Mouse (Mus musculus): ENCODE results near the gene Dach2.
"Not testable (repeated sequence)": the region's sequence is repeated elsewhere in the genome, so short reads cannot be mapped to it uniquely, and the experiment has no call there.

Gene Dach2

DNA sequence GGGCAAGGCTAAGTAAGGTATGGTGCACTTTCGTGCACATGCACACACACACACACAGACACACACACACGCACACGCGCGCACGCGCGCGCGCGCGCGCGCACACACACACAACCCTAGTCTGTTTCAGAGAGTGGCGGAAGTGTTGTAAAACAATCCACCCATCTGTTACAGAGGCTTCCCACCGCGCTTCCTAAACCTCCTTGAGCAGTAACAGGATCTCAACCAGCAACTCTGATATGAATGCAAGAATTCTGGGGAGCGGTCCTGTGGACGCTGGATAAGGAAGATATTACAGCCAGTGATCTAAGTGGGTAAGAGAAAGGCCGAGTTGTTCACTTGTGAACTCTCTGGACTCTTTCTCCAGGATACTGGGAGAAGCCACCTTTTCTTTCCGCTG is at the start of gene Dach2:
Gene Dach2, plus strand, starts transcription at position 107 of the 400 bp plus-strand sequence.
- no peak for DNase-seq (ENCODE audit: low read depth, low spot score)

DNA sequence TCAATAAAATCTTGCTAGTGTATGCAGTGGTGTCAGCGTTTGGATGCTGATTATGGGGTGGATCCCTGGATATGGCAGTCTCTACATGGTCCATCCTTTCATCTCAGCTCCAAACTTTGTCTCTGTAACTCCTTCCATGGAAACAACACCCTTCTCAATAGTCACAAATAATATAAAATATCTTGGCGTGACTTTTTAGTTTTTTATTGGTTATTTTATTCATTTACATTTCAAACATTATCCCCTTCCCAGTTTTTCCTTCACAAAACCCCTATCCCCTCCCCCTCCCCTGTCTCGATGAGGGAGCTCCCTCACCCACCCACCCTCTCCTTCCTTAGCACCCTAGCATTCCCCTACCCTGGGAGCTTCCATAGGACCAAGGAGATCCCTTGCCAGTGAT is 44.9 kb upstream of the Dach2 start:
- DNase-seq (ENCODE audit: low read depth, low spot score) = not testable (repeated sequence)

DNA sequence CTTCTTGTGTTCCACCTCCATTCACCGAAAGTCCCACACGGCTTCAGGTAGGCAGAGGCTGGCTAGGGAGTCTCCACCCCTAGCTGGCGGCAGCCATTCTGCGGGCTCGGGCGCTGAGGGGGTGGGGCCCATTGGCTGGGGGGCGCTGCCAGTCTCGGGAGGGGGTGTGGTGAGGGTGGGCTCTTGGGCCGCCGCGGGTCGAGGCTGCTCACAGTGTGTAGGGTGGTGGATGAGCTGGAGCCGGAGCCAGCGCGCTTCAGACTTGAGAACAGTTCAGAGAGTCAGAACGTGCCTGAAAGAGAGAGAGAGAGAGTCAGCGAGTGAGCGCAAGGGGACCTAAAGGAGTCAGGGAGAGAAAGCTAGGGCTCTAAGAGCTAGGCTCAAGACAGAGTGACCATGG is 721 bp downstream of the Dach2 start:
- DNase-seq (ENCODE audit: low read depth, low spot score) = peak; percentile 29

GRCm38 (mm10) chrX:113298468-113298867 is 1.2 kb downstream of the Dach2 start:
- DNase-seq (ENCODE audit: low read depth, low spot score) = no peak

GRCm38 (mm10) chrX:113304323-113304722 is 7.0 kb downstream of the Dach2 start:
- no peak for DNase-seq (ENCODE audit: low read depth, low spot score)

- no peak for DNase-seq (ENCODE audit: low read depth, low spot score)
Observed at GRCm38 (mm10) chrX:113338143-113338542, 40.8 kb downstream of the Dach2 start.

- DNase-seq (ENCODE audit: low read depth, low spot score) = no peak
Observed at GRCm38 (mm10) chrX:113394417-113394816, 97.1 kb downstream of the Dach2 start.

DNA sequence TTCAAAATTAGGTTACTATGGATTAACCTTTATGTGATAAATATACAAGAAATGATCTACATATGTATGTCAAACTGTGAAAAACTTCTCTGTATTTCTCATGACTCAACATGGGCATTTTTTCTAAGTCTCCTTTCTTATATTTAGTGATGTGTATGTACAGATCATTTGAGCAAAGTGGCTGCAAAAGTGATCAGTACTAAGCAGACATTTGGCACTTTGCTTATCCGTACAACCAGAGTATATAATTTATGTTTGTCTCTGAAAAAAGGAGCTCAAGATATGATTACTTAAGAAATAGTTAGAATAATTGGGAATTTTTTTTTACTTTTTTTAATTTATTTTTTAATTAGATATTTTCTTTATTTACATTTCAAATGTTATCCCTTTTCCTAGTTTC is 111.4 kb downstream of the Dach2 start:
- no peak for DNase-seq (ENCODE audit: low read depth, low spot score)

GRCm38 (mm10) chrX:113421517-113422187 is 124.3 kb downstream of the Dach2 start:
- no peak for DNase-seq (ENCODE audit: low read depth, low spot score)

DNA sequence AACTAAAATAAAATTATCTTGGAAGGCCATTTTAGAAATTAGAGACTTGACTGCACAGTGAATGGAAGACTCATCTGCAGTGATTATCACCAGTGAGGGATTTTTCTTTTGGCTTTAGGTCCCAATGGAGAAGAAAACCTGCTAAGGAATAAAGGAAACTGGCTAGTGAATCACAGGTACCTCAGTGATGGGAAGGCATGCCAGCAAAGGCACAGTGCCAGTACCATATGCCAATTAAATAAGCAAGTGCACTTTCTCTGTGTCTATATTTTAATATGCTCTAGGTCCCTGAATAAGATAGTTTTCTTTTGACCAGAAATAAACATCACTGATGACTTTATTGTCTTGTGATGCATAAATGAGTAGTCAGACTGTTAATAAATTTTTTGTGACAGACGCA is 184.8 kb downstream of the Dach2 start:
- DNase-seq (ENCODE audit: low read depth, low spot score) = no peak

- DNase-seq (ENCODE audit: low read depth, low spot score) = no peak
Observed at GRCm38 (mm10) chrX:113545106-113545505, 247.8 kb downstream of the Dach2 start.

DNA sequence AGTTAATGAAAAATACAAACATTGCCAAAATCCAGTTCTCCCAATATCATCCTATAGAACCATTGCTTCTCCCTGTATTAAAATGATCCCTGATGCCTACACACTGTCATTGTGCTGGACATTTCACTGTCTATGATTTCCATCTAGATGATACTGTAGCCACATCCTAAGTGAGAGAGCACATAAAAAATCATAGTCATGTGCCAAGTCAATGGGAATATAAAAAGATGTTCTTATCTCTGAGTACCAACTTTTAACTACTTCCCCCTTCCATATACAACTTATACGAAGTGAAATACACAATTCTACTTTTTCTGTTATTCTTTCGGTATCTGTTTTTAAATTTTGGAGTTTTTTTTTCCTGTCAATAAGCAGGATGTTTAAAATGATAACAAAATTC is 266.6 kb downstream of the Dach2 start:
- no peak for DNase-seq (ENCODE audit: low read depth, low spot score)

GRCm38 (mm10) chrX:113666069-113666468 is 368.8 kb downstream of the Dach2 start:
- DNase-seq (ENCODE audit: low read depth, low spot score) = no peak

DNA sequence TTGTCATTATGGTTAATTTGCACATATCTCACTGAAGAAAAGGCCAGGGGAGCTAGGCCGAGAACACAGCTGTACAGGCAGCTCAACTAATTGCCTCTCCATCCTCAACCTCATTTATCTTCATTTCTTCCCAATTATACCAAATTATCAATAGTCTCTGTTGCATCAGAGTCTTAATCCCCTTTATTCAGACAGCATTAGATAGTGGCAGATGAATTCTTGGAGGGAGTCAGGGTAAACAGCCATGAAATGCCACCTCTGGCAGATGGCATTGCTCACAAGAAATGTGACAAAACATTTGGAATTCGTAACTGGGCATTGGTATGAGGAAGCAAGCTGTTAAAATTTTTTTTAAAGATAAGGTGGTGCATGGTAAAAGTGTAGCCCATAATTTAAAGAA is 389.9 kb downstream of the Dach2 start:
- DNase-seq (ENCODE audit: low read depth, low spot score) = no peak

DNA sequence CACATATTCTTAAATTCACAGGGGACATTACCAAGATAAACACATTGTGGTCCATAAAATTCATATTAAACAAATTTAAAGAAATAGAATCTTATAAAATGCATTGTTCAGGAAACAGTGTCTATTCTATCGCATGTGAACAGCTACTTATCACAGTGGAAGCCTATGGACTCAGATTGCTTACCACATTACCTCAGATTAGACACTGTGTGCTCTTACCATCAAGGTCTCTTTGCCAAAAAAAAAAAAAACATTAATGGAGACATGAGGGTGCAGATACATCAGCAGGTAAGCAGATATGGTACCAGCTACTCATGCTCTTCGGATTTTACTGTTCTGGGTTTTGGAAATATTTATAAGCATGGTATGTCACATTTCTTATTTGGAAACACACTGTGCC is 415.1 kb downstream of the Dach2 start:
- DNase-seq (ENCODE audit: low read depth, low spot score) = no peak

GRCm38 (mm10) chrX:113724124-113724523 is 426.8 kb downstream of the Dach2 start:
- DNase-seq (ENCODE audit: low read depth, low spot score) = no peak

- no peak for DNase-seq (ENCODE audit: low read depth, low spot score)
Observed at GRCm38 (mm10) chrX:113747122-113747521, 449.8 kb downstream of the Dach2 start.

DNA sequence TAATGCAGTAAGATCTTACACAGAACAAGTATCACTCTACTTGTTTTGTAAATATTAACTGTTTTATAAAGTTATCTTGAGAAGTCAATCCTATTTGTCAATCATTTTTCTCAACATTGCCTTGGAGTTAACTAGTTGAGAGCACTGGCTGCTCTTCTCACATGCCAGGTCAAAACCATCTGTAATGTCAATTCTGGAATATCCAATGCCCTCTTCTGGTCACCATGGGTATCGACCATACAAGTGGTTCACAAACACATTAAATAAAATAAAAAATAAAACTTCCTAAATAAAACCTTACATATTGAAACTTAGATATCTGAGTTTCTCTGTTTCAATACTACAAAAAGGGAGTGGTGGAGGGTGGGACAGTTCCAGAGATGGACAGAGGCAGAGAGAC is 495.0 kb downstream of the Dach2 start:
- no peak for DNase-seq (ENCODE audit: low read depth, low spot score)

DNA sequence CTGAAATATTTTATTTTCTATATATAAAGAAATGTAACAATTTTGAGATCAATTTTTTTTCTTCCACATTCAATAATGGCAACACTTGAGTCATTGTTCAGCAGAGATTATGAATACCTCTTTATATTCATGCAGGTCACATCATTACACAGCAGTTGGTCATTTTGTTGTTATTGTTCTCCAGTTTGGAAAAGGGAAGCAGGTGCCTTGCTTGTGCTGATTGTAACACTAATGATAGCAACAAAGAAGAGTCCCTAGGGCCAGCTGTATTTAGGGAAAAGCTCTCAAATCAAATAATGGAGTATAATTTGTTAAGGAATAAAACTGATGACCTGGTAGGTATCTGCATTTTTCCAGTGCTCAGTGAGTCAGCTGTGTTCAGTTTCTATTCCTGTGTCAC is 513.1 kb downstream of the Dach2 start:
- DNase-seq (ENCODE audit: low read depth, low spot score) = no peak

DNA sequence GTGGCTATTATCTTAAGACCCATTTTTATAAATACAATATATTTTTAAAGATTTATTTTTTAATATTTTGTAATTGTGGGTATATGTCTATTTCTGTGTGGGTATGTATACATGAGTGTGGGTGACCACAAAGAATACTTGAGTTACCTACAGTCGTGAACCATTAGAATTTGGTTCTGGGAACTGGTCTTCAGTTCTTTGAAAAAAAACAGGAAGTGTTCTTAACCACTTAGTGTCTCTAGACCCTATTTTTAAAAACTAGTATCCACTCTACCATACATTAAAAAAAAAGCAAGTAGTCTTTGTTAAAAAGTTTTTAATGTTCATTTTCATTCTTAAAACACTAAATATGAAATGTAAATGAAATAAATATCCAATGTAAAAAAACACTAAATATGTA is 529.5 kb downstream of the Dach2 start:
- DNase-seq (ENCODE audit: low read depth, low spot score) = no peak

GRCm38 (mm10) chrX:113833062-113833461 is 535.8 kb downstream of the Dach2 start:
- no peak for DNase-seq (ENCODE audit: low read depth, low spot score)

DNA sequence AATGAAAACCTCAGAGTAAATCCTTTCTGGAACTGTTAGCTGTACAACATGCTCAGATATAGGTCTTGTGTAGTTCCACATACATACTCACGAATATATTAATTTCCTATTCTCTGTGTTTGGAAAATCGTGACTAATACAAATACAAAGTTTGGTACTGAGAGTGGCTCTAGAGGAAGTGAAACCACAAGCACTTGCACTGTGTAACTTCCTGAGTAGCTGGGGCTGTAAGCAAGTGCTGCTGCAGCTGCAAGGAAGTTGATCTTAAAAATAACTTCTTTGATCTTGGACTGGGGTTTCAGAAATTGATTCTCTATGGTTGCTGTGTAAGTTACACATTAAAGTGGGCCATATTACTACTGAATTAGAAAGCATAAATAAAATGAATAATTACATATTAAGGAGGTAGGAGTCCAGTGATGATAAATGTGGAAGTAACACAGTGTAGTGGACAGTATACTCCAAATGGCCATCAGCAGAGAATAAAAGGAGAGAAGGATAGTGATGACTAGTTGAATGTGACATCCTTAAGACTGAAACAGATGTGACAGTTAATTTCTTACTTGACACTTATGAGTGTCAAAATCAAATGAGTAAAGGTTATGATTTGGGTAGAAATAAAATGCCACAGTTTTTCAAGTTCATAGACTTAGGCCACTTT is 570.7 kb downstream of the Dach2 start:
- no peak for DNase-seq (ENCODE audit: low read depth, low spot score)

Measured in retina, postnatal 7 days (tissue).